Mouse (Mus musculus): ENCODE results near the gene Tti1. TPM values are rescaled to one million over a fixed set of nuclear protein-coding genes. Genes with fewer than 3 reads are reported as not detected.

Tti1 gene
- polyA plus RNA-seq, 1 experiment from 2014 or later: 23.5 TPM

- Histone ChIP-seq H3K4me2 (ENCODE audit: low read length) (peak overlapping the region; percentile 97), H3K9me3 (ENCODE audit: control insufficient read depth, low read length) (no peaks in the 10 kb centered on the region), H3K9ac (ENCODE audit: low read length) (peak overlapping the region; percentile 74), H3K4me3 (ENCODE audit: control insufficient read depth in 1 of 2, insufficient read depth in 1 of 2, low read depth in 1 of 2, low read length in 2 of 2) (peak overlapping the region; percentile 48 to 49), H3K27me3 (ENCODE audit: control insufficient read depth, insufficient read depth, low read length) (peaks cover 28% of the 10 kb centered on the region), H3K4me1 (ENCODE audit: control insufficient read depth in 2 of 2, insufficient read depth in 2 of 2, low read length in 2 of 2) (peaks cover 8 to 18% of the 10 kb centered on the region in 2 experiments), H3K27ac (replicated peaks in 1 of 2; ENCODE audit: control insufficient read depth in 1 of 2, insufficient read depth in 1 of 2, low read depth in 2 of 2, low read length in 2 of 2) (no peak overlapping the region), H3K36me3 (ENCODE audit: control insufficient read depth, insufficient read depth, low read length) (no peaks in the 10 kb centered on the region)
- WGBS: 12% methylated on average over 33 of the region's 37 CpGs
- ATAC-seq (ENCODE audit: insufficient number of reproducible peaks, insufficient read depth, low FRiP score, low read depth): no peak
Measured at GRCm38 (mm10) chr2:157944156-157944893, 83.9 kb downstream of the Tti1 start.

DNA sequence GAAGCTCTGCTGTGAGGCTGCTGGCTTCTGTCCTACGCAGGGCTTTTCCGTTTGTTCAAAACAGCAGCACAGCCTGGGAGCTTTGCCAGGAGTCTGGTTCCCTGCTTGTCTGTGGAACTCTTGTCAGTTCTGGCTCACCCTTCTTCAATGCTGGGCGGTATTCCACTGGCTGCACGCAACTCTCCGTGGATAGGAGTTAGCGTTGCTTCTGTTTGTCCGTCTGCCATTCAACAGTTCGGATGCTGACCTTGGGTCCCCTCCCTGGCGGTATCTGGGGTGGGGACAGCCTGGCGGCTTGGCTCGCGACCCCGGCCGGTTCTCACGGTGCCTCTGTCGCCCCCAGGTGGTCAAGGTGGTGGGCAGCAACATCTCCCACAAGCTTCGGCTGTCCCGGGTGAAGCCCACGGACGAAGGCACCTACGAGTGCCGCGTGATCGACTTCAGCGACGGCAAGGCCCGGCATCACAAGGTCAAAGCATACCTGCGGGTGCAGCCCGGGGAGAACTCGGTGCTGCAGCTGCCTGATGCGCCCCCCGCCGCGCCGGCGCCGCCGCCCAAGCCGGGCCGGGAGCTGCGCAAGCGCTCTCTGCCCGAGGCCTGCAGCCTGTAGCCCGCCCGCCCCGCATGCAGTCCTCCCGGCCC lies 84.6 kb downstream of the Tti1 start:
- Histone ChIP-seq H3K4me1 (ENCODE audit: control insufficient read depth in 2 of 2, insufficient read depth in 2 of 2, low read length in 2 of 2) (peaks cover 8 to 18% of the 10 kb centered on the region in 2 experiments), H3K27me3 (ENCODE audit: control insufficient read depth, insufficient read depth, low read length) (peaks cover 35% of the 10 kb centered on the region), H3K9me3 (ENCODE audit: control insufficient read depth, low read length) (no peaks in the 10 kb centered on the region), H3K9ac (ENCODE audit: low read length) (peak overlapping the region; percentile 74), H3K4me2 (ENCODE audit: low read length) (peak overlapping the region; percentile 97), H3K36me3 (ENCODE audit: control insufficient read depth, insufficient read depth, low read length) (no peaks in the 10 kb centered on the region), H3K4me3 (ENCODE audit: control insufficient read depth in 1 of 2, insufficient read depth in 1 of 2, low read depth in 1 of 2, low read length in 2 of 2) (peak overlapping the region; percentile 48 to 49), H3K27ac (replicated peaks in 1 of 2; ENCODE audit: control insufficient read depth in 1 of 2, insufficient read depth in 1 of 2, low read depth in 2 of 2, low read length in 2 of 2) (no peak overlapping the region)
- under 1% methylated on average over 39 of the region's 47 CpGs for WGBS
- peak; percentile 40 for ATAC-seq (ENCODE audit: insufficient number of reproducible peaks, insufficient read depth, low FRiP score, low read depth)

GRCm38 (mm10) chr2:157940586-157941185 lies 87.5 kb downstream of the Tti1 start:
- H3K9ac ChIP-seq (ENCODE audit: low read length): no peak overlapping the region
- H3K4me3 ChIP-seq (ENCODE audit: control insufficient read depth in 1 of 2, insufficient read depth in 1 of 2, low read depth in 1 of 2, low read length in 2 of 2): peak overlapping the region; percentile 8 to 11; a peak in 2 of 4 replicates
- H3K27me3 ChIP-seq (ENCODE audit: control insufficient read depth, insufficient read depth, low read length): peaks cover 44% of the 10 kb centered on the region
- H3K9me3 ChIP-seq (ENCODE audit: control insufficient read depth, low read length): no peaks in the 10 kb centered on the region
- 8% methylated on average over 18 of the region's 18 CpGs for WGBS
- H3K36me3 ChIP-seq (ENCODE audit: control insufficient read depth, insufficient read depth, low read length): no peaks in the 10 kb centered on the region
- H3K27ac ChIP-seq (replicated peaks in 1 of 2; ENCODE audit: control insufficient read depth in 1 of 2, insufficient read depth in 1 of 2, low read depth in 2 of 2, low read length in 2 of 2): no peak overlapping the region
- peaks cover 8 to 18% of the 10 kb centered on the region in 2 experiments for H3K4me1 ChIP-seq (ENCODE audit: control insufficient read depth in 2 of 2, insufficient read depth in 2 of 2, low read length in 2 of 2)
- no peak for ATAC-seq (ENCODE audit: insufficient number of reproducible peaks, insufficient read depth, low FRiP score, low read depth)
- H3K4me2 ChIP-seq (ENCODE audit: low read length): peak overlapping the region; percentile 50

DNA sequence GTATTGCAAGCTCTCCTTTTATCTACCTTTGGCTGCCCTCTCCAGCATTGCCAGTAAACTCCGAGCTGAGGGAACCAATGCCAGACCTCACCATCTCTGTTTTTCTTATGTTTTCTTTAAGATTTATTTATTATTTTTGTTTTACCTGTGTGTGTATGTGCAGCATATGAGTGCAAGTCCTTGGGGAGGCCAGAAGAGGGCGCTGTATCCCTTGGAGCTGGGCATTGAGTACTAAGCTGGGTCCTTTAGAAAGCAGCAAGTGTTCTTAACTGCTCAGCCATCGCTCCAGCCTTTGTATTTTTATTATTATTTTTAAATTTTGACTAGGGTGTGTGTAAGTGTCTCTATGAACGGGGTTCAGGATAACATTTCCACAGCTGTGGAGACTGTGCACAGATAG lies 91.6 kb downstream of the Tti1 start:
- 79% methylated on average over 4 of the region's 4 CpGs for WGBS
- H3K9me3 ChIP-seq (ENCODE audit: control insufficient read depth, low read length): no peaks in the 10 kb centered on the region
- no peak overlapping the region for H3K4me2 ChIP-seq (ENCODE audit: low read length)
- H3K27ac ChIP-seq (replicated peaks in 1 of 2; ENCODE audit: control insufficient read depth in 1 of 2, insufficient read depth in 1 of 2, low read depth in 2 of 2, low read length in 2 of 2): no peak overlapping the region
- no peak for ATAC-seq (ENCODE audit: insufficient number of reproducible peaks, insufficient read depth, low FRiP score, low read depth)
- no peak overlapping the region for H3K9ac ChIP-seq (ENCODE audit: low read length)
- peaks cover 42% of the 10 kb centered on the region for H3K27me3 ChIP-seq (ENCODE audit: control insufficient read depth, insufficient read depth, low read length)
- no peak overlapping the region for H3K4me3 ChIP-seq (ENCODE audit: control insufficient read depth in 1 of 2, insufficient read depth in 1 of 2, low read depth in 1 of 2, low read length in 2 of 2)
- peaks cover 5 to 8% of the 10 kb centered on the region in 2 experiments; a peak in 2 of 4 replicates for H3K4me1 ChIP-seq (ENCODE audit: control insufficient read depth in 2 of 2, insufficient read depth in 2 of 2, low read length in 2 of 2)
- H3K36me3 ChIP-seq (ENCODE audit: control insufficient read depth, insufficient read depth, low read length): no peaks in the 10 kb centered on the region

GRCm38 (mm10) chr2:157935444-157936171 lies 92.6 kb downstream of the Tti1 start:
- H3K9me3 ChIP-seq (ENCODE audit: control insufficient read depth, low read length): no peaks in the 10 kb centered on the region
- no peak for ATAC-seq (ENCODE audit: insufficient number of reproducible peaks, insufficient read depth, low FRiP score, low read depth)
- H3K27me3 ChIP-seq (ENCODE audit: control insufficient read depth, insufficient read depth, low read length): peaks cover 31% of the 10 kb centered on the region
- H3K4me1 ChIP-seq (ENCODE audit: control insufficient read depth in 2 of 2, insufficient read depth in 2 of 2, low read length in 2 of 2): peaks cover 0 to 1% of the 10 kb centered on the region in 2 experiments; a peak in 2 of 4 replicates
- no peak overlapping the region for H3K4me2 ChIP-seq (ENCODE audit: low read length)
- no peak overlapping the region for H3K4me3 ChIP-seq (ENCODE audit: control insufficient read depth in 1 of 2, insufficient read depth in 1 of 2, low read depth in 1 of 2, low read length in 2 of 2)
- no peak overlapping the region for H3K9ac ChIP-seq (ENCODE audit: low read length)
- no peak overlapping the region for H3K27ac ChIP-seq (replicated peaks in 1 of 2; ENCODE audit: control insufficient read depth in 1 of 2, insufficient read depth in 1 of 2, low read depth in 2 of 2, low read length in 2 of 2)
- 34% methylated on average over 11 of the region's 11 CpGs for WGBS
- H3K36me3 ChIP-seq (ENCODE audit: control insufficient read depth, insufficient read depth, low read length): no peaks in the 10 kb centered on the region

DNA sequence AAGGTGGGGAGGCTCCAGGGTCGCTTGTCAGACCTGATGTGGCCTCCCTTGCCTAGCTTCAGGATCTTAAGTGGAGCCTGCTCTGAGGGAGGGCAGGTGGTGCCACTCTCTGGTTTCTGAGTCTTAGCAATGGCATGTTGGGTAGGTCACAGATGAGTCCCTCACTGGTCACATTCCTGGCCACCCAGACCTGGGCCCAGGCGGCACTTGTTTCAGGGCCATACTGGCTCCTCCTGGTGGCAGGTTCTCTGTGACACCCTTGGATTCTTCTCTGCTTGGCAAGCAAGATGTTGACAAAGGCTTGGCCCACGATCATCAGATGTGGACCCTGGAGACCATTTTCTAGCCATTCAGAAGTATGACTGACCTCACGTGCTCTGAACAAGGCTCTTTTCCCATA lies 95.6 kb downstream of the Tti1 start:
- no peak overlapping the region for H3K9ac ChIP-seq (ENCODE audit: low read length)
- peaks cover 15% of the 10 kb centered on the region for H3K27me3 ChIP-seq (ENCODE audit: control insufficient read depth, insufficient read depth, low read length)
- no peak overlapping the region for H3K4me2 ChIP-seq (ENCODE audit: low read length)
- H3K9me3 ChIP-seq (ENCODE audit: control insufficient read depth, low read length): no peaks in the 10 kb centered on the region
- WGBS: 63% methylated on average over 4 of the region's 4 CpGs
- no peak overlapping the region for H3K27ac ChIP-seq (replicated peaks in 1 of 2; ENCODE audit: control insufficient read depth in 1 of 2, insufficient read depth in 1 of 2, low read depth in 2 of 2, low read length in 2 of 2)
- no peaks in the 10 kb centered on the region for H3K4me1 ChIP-seq (ENCODE audit: control insufficient read depth in 2 of 2, insufficient read depth in 2 of 2, low read length in 2 of 2)
- ATAC-seq (ENCODE audit: insufficient number of reproducible peaks, insufficient read depth, low FRiP score, low read depth): no peak
- no peaks in the 10 kb centered on the region for H3K36me3 ChIP-seq (ENCODE audit: control insufficient read depth, insufficient read depth, low read length)
- no peak overlapping the region for H3K4me3 ChIP-seq (ENCODE audit: control insufficient read depth in 1 of 2, insufficient read depth in 1 of 2, low read depth in 1 of 2, low read length in 2 of 2)
